Mouse (Mus musculus) embryonic fibroblast, embryonic 13.5 days (primary cell): ENCODE measurements around the gene Myh14. TPM values are rescaled to one million over a fixed set of nuclear protein-coding genes. Genes with fewer than 3 reads are reported as not detected.

Source experiments
- H3K27ac ChIP-seq: 2 replicates; pipeline ENCODE4 v1.5.1; 2012; ENCODE audit warnings: low read length, control low read depth, inconsistent platforms; ENCODE audit not compliant: insufficient read depth
- H3K4me1 ChIP-seq: 2 replicates; pipeline ENCODE4 v1.6.1; 2011; ENCODE audit warnings: low read length; ENCODE audit not compliant: control insufficient read depth, insufficient read depth
- H3K4me3 ChIP-seq: 2 replicates; pipeline ENCODE4 v1.5.1; 2011; ENCODE audit warnings: mild to moderate bottlenecking, control low read depth, low read length; ENCODE audit not compliant: insufficient read depth
- CTCF ChIP-seq: IDR thresholded peaks from 2 replicates; pipeline ENCODE4 v1.5.1; 2011; ENCODE audit warnings: mild to moderate bottlenecking, control low read depth, low read length, moderate library complexity, borderline replicate concordance; ENCODE audit not compliant: insufficient read depth
- POLR2A ChIP-seq: IDR thresholded peaks from 2 replicates; pipeline ENCODE4 v1.6.1; 2011; ENCODE audit warnings: low read depth, mild to moderate bottlenecking, control low read depth, low read length, moderate library complexity
- polyA plus RNA-seq: library from polyadenylated mRNA; stranded (reverse); fragments of >200 nt; gene quantifications from 2 replicates; pipeline ENCODE4 v1.2.4, GENCODE M21; 2011; ENCODE audit warnings: low read depth; ENCODE audit not compliant: missing spikeins, insufficient read length

The Myh14 gene
- polyA plus RNA-seq, 1 experiment = not detected

DNA sequence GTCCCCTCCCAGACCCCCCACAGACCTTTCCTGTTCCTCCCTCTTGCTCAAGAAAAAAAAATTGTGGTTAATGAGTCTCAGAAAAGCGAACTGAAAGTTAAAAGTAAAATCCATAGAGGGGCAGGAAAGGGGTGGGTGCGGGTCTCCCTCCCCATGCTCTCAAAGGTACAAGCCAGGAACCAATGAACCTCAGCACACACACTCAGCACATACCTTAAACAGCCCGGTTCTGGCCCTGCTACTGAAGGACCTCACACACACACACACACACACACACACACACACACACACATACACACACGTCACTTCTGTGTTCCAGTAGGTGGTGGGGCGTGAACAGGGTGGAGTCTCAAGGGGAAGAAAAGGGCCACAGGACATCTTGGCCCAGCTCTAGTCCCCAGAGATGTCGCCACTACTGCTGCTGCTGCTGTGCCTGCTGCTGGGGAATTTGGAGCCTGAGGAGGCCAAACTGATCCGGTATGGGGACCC, 98.4 kb downstream of the Myh14 start, which contains the start of gene Napsa:
Gene Napsa, plus strand, starts transcription at position 168 of the 489 bp plus-strand sequence.
- Histone ChIP-seq H3K4me3 (no peak within 1 kb of the TSS), H3K4me1 (no peaks in the 10 kb centered on the region), H3K27ac (no peak within 1 kb of the TSS)
- TF ChIP-seq CTCF = no peak
- no peak for TF ChIP-seq POLR2A

DNA sequence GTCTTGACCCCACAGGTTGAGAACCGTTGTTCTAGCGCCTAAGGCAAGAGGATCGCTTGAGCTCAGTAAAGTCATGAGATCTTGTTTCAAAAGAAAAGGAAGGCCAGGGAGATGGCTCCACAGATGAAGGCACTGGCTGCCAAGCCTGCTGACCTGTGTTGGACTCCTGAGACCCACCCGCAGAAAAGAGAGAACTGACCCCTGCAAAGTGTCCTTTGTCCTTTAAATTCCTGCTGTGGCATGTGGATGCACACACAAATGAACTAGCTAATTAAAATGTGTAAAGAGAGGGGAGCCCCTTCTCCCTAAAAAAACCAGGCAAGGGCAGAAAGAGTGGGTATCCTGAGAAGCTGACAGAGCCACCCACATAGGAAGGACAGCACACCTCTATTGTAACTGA, 98.8 kb downstream of the Myh14 start:
- Histone ChIP-seq H3K4me3 (no peak overlapping the region), H3K4me1 (no peaks in the 10 kb centered on the region), H3K27ac (no peak overlapping the region)
- no peak for TF ChIP-seq CTCF
- no peak for TF ChIP-seq POLR2A

DNA sequence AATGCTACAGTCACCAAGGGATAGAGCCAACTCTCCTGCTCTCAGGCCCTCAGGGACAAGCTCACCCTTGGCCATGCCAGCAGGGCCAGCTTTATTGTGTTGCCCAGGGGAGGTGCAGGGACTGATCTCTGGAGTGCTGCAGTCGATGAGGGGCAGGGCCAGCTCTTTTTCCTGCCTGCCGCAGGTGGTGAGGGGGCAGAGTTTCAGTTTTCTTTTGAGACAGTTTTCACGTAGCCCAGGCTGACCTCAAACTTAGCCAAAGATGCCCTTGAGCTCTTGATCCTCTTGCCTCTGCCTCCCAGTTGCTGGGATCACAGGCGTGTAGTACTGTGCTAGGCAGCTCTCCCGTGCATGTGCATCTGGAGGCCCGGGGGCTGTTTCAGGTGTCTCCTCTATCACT, 99.7 kb downstream of the Myh14 start:
- TF ChIP-seq CTCF = no peak
- TF ChIP-seq POLR2A = no peak
- Histone ChIP-seq H3K27ac (no peak overlapping the region), H3K4me1 (no peaks in the 10 kb centered on the region), H3K4me3 (no peak overlapping the region)

DNA sequence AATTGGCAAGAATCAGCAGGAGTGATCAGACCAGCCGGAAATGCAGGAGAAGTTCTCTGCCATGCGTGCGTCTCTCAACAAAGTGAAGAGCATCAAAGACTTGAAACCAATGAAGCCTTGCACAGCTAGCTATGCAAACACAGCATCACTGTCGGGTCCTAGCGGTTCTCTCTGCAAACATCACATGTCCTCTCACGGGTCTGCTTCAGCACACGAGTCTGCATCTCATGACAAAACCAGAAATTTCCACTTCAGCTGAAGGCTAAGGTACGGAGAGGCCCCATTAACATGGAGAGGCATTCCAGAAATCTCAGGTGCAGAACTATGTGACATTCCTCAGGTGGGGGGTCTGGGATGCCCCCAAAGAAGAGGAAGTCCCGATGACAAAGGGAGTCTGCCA, 101.8 kb downstream of the Myh14 start:
- Histone ChIP-seq H3K4me3 (no peak overlapping the region), H3K27ac (no peak overlapping the region), H3K4me1 (no peaks in the 10 kb centered on the region)
- TF ChIP-seq CTCF = no peak
- no peak for TF ChIP-seq POLR2A

DNA sequence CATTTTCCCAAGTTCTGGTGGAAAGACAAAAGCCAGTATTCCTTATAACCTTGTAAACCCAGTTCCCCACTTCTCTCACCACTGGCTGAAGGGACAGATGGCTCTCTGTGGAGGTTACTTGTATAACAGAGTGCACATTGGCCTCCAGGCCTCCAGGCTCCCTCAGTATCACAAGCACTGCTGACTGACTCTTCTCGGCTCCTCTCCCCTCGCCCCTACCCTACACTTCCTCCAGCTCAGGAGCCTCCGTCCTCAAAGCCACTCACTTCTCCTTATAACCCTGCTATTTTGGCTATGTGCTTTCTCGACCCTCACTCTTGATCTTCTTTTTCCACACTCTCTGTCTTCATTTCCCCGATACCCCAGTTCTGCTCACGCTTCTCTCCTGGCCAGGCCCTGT, 105.2 kb downstream of the Myh14 start:
- TF ChIP-seq POLR2A = no peak
- no peak for TF ChIP-seq CTCF
- no peak overlapping the region for H3K4me3 ChIP-seq

DNA sequence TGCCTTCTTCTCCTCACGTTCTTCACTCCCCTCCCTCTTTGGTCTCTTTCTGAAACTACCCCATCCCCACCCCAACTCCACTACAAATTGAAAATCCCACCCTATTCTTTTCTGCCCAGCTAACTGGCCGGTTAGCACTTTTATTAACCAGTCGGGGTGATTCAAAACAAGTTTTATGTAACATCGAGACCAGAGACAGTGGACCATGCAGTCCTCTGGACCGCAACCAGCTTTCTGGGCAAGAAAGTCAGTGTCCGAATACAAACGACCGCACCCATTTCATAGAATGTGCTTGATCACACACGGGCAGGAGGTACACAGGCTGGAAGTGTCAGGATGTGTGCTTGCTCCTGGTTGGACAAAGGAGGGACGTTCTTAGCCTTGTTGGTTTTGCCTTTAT, 106.2 kb downstream of the Myh14 start:
- Histone ChIP-seq H3K4me1 (no peaks in the 10 kb centered on the region), H3K27ac (no peak overlapping the region), H3K4me3 (no peak overlapping the region)
- TF ChIP-seq CTCF (no peak), POLR2A (no peak)

More for the DNA sequence above, 105.2 kb downstream of the Myh14 start:
- Histone ChIP-seq H3K4me1 (no peaks in the 10 kb centered on the region), H3K27ac (no peak overlapping the region)

DNA sequence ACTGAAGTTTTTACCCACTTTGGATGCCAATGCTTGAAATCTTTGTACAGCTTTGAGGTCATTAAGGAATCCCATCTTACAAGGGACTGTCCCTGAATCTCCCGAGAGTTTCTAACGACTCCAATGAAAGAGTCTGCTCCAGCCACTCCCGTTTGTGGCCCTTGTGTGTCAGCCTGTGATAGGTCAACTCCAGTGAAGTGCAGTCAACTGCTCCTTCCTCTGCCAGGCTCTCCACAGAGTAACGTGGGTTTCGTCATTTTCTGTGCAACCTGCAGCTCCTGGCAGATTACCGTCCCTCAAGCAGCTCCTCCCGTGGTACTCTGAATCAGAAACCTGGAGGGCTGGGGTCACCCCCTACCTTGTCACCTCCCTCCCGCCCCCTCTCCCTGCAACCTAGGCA, 107.4 kb downstream of the Myh14 start:
- Histone ChIP-seq H3K4me1 (no peaks in the 10 kb centered on the region), H3K4me3 (no peak overlapping the region), H3K27ac (no peak overlapping the region)
- TF ChIP-seq CTCF = no peak
- no peak for TF ChIP-seq POLR2A

DNA sequence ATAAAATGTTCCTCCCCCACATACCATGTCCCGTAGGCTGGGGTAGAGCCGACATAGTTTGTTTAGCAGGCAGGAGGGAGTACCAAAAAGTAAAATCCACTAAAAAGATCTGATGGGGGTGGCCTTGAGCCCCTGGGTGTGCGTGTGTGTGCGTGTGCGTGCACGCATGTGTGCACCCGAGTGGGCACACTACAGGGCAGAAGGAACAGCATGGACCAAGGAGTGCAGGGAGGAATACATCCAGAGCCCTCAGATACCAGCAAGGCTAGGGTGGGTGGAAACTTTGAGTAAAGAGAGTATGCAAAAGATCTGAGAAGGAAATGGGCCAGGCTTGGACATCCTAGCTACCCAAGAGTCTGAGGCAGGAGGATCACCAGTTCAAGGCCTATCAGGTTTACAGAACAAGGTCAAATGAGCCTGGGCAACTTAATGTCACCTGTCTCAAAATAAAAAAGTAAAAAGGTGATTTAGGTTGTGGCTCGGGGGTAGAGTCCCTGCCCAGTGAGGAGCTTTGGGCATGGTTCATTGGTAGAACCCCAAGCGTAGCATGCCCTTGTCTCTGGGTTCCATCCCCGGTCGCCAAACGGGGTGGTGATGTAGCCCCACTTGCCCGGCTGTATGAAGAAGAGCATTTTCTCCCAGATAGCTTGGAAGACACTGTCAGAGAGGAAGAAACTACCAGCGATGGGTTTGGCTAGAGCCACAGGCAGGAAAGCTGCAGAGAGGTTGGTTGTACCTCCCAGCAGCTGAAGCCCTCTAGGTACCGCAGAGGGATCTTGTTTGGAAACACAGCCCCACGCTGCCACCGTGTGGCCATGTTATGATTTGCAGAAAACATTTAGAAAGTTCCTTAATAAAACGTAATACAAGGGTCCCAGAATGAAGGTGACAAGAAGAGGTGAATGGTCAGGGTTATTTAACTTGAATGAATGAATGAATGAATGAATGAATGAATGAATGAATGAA, 109.9 kb downstream of the Myh14 start:
- Histone ChIP-seq H3K4me1 (no peaks in the 10 kb centered on the region), H3K27ac (no peak overlapping the region), H3K4me3 (no peak overlapping the region)
- TF ChIP-seq CTCF = peak; percentile 70; the same call in 1 of the 2 replicates
- no peak for TF ChIP-seq POLR2A

DNA sequence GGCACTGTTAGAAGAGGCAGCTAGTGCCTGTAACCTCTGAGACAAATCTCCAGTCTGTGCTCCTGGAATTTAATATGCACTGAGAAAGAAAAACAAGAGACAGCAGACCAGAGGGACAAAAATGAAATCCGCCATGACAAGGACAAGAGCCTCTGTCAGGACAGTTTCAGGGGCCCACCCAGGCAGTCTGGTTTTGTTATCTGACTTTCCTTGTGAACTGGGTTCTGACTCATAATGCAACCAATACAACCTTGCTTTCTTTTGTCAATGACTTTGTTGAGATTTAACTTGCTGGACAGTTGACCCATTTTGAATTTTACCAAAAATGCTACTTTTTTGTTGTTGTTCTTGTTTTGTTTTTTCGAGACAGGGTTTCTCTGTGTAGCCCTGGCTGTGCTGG, 113.0 kb downstream of the Myh14 start:
- Histone ChIP-seq H3K4me3 (no peak overlapping the region), H3K27ac (no peak overlapping the region), H3K4me1 (no peaks in the 10 kb centered on the region)
- TF ChIP-seq POLR2A (no peak), CTCF (no peak)

Other genes starting within 250 kb of the Myh14 start
- gene Lrrc4b, start 241.8 kb downstream of the Myh14 start, polyA plus RNA-seq = 0.32 TPM in 1 of 2 replicates, not detected in the other
- not detected in 2 replicates for gene Aspdh, start 205.5 kb downstream of the Myh14 start, polyA plus RNA-seq
- 53.0 and 53.9 TPM in 2 replicates for gene Josd2, start 202.9 kb downstream of the Myh14 start, polyA plus RNA-seq
- gene Emc10, start 174.3 kb downstream of the Myh14 start, polyA plus RNA-seq = 100 and 111 TPM in 2 replicates
- 2.7 and 4.4 TPM in 2 replicates for gene Fam71e1, start 174.3 kb downstream of the Myh14 start, polyA plus RNA-seq
- gene Mybpc2, start 146.2 kb downstream of the Myh14 start, polyA plus RNA-seq = not detected in 2 replicates
- gene Spib, start 138.8 kb downstream of the Myh14 start, polyA plus RNA-seq = not detected in 2 replicates
- gene Pold1, start 122.0 kb downstream of the Myh14 start, polyA plus RNA-seq = 21.1 and 23.7 TPM in 2 replicates
- gene Nr1h2, start 116.9 kb downstream of the Myh14 start, polyA plus RNA-seq = 55.1 and 58.4 TPM in 2 replicates
- not detected in 2 replicates for gene Napsa, start 98.5 kb downstream of the Myh14 start, polyA plus RNA-seq
- gene Kcnc3, start 80.2 kb downstream of the Myh14 start, polyA plus RNA-seq = 0.27 and 0.51 TPM in 2 replicates
- gene Izumo2, start 37.9 kb upstream of the Myh14 start, polyA plus RNA-seq = not detected in 2 replicates
- 26.3 and 27.4 TPM in 2 replicates for gene Vrk3, start 77.6 kb upstream of the Myh14 start, polyA plus RNA-seq
- 0.12 and 0.53 TPM in 2 replicates for gene Zfp473, start 80.2 kb upstream of the Myh14 start, polyA plus RNA-seq
- gene Nup62, start 145.2 kb upstream of the Myh14 start, polyA plus RNA-seq = 41.1 and 41.2 TPM in 2 replicates
- 2.1 and 2.3 TPM in 2 replicates for gene Il4i1, start 145.5 kb upstream of the Myh14 start, polyA plus RNA-seq
- 342 and 471 TPM in 2 replicates for gene Atf5, start 145.8 kb upstream of the Myh14 start, polyA plus RNA-seq
- gene Akt1s1, start 178.1 kb upstream of the Myh14 start, polyA plus RNA-seq = 80.0 and 84.2 TPM in 2 replicates
- gene Tbc1d17, start 178.2 kb upstream of the Myh14 start, polyA plus RNA-seq = 26.9 and 33.8 TPM in 2 replicates
- gene Pnkp, start 186.3 kb upstream of the Myh14 start, polyA plus RNA-seq = 24.7 and 30.6 TPM in 2 replicates
- gene Ptov1, start 198.9 kb upstream of the Myh14 start, polyA plus RNA-seq = 144 and 160 TPM in 2 replicates
- gene Med25, start 221.9 kb upstream of the Myh14 start, polyA plus RNA-seq = 33.4 and 42.8 TPM in 2 replicates
- 11.1 and 11.5 TPM in 2 replicates for gene Fuz, start 225.2 kb upstream of the Myh14 start, polyA plus RNA-seq